Mouse (Mus musculus): ENCODE measurements around the gene Eid3.

Eid3 gene

DNA sequence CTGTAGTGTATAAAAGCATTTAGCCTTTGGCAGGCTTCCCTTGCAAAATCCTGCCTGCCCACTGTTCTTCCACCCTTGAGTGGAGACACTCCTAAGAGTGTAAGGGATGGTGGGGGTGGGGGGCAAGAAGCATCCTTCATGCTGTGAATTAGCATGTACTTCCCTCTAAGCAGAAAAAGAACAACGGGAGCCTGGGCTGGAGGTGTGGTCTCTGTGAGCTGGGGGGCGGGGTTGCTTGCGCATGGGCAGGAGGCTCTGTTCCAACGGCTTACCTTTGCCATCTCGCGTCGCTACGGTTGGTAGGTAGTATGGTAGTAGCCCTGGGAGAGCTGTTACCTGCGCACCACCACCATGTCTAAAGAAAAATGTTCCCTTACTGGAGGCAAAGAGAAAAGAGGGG, at the start of gene Eid3:
TSS of gene Eid3 (plus strand) at position 271 of the 400 bp plus-strand sequence.
- ChIA-PET POLR2A (interaction anchor here in 3 of 4 experiments (0.5 to 15.8 kb wide), 56 partner anchors 5 to 243 kb away, joined by 3 to 316 read pairs (median 5); partner anchors contain the start of genes 1190007I07Rik (in 1 of the 3), Nfyb (in 1 of the 3) and Tdg (in 1 of the 3)), CTCF (interaction anchor here (0.6 to 2.0 kb wide), 9 partner anchors 9 to 1091 kb away, joined by 3 to 14 read pairs (median 4); no protein-coding TSS in a partner anchor)

- CTCF ChIA-PET: interaction anchor here in 2 of 4 experiments (0.7 to 1.8 kb wide), 2 partner anchors 18 to 59 kb away, joined by 4 to 7 read pairs; no protein-coding TSS in a partner anchor
- POLR2A ChIA-PET: interaction anchor here in 3 of 4 experiments (0.6 to 43.7 kb wide), 14 partner anchors 11 to 84 kb away, joined by 3 to 1828 read pairs (median 7); partner anchors contain the start of gene Eid3 (in 1 of the 3)
Observed at GRCm38 (mm10) chr10:82817514-82817913, 48.9 kb upstream of the Eid3 start.

DNA sequence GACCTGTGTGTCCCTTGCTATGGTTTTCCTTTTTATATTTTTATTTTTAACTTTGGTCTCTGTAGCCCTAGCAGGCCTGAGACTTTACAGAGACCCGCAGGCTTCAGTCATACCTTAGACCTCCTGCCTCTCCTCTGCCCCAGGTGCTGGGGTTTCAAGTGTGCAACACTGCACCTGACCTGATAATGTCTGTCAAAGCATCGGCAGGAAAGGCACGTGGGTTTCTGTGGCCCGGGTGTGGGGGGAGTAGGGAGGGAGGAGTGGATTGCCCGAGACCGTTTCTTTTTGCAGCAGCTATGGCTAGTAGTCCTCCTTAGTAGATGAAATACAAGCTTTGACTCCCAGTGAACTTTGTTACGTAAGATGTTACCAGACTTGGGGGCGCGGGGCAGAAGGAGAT, 48.5 kb upstream of the Eid3 start:
- ChIA-PET CTCF (no interaction called here), POLR2A (interaction anchor here in 3 of 4 experiments (0.6 to 43.7 kb wide), 10 partner anchors 10 to 49 kb away, joined by 3 to 1828 read pairs (median 12); partner anchors contain the start of gene Eid3 (in 1 of the 3))

- ChIA-PET CTCF (interaction anchor here in 1 of 4 experiments (0.7 kb wide), 1 partner anchor 81 kb away, joined by 3 read pairs; no protein-coding TSS in a partner anchor), POLR2A (interaction anchor here in 3 of 4 experiments (0.8 to 43.7 kb wide), 13 partner anchors 10 to 85 kb away, joined by 3 to 1828 read pairs (median 8); partner anchors contain the start of gene Nfyb (in 1 of the 3))
Observed at GRCm38 (mm10) chr10:82818661-82819060, 47.8 kb upstream of the Eid3 start.

GRCm38 (mm10) chr10:82823108-82823778, 43.2 kb upstream of the Eid3 start:
- ChIA-PET POLR2A (interaction anchor here in 2 of 4 experiments (1.2 to 43.7 kb wide), 10 partner anchors 7 to 200 kb away, joined by 3 to 1828 read pairs (median 6); partner anchors contain the start of genes 1190007I07Rik (in 1 of the 2) and Eid3 (in 1 of the 2)), CTCF (interaction anchor here in 1 of 4 experiments (1.0 kb wide), 1 partner anchor 11 kb away, joined by 5 read pairs; no protein-coding TSS in a partner anchor)

- POLR2A ChIA-PET: interaction anchor here in 2 of 4 experiments (0.6 to 43.7 kb wide), 9 partner anchors 8 to 49 kb away, joined by 3 to 1828 read pairs (median 6); partner anchors contain the start of gene Eid3 (in 1 of the 2)
- CTCF ChIA-PET: interaction anchor here in 1 of 4 experiments (1.0 kb wide), 1 partner anchor 12 kb away, joined by 5 read pairs; no protein-coding TSS in a partner anchor
Observed at GRCm38 (mm10) chr10:82823779-82824177, 42.6 kb upstream of the Eid3 start.

- ChIA-PET CTCF (interaction anchor here in 1 of 4 experiments (1.0 kb wide), 1 partner anchor 13 kb away, joined by 5 read pairs; no protein-coding TSS in a partner anchor), POLR2A (interaction anchor here in 2 of 4 experiments (1.2 to 43.7 kb wide), 8 partner anchors 9 to 48 kb away, joined by 3 to 1828 read pairs (median 8); partner anchors contain the start of gene Eid3 (in 1 of the 2))
Observed at GRCm38 (mm10) chr10:82824541-82824940, 41.9 kb upstream of the Eid3 start.

DNA sequence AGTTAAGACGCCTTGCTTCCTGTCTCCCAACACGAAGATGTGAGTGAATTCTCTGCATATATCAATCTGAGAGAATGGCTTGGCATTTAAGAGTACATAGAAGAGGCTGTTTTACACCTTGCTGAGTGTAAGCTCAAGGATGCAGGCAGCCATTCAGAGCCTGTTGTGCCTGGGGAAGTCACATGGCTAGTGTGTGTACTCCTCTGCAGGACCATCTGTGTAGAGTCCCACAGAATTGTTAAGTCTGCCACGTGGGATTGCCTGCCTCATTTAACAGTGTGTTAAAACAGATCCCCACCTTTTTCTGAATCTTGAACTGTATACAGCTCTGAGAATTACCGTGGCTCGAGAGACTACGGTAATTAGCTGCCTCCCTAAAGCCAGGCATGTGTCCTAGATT, 39.9 kb upstream of the Eid3 start:
- POLR2A ChIA-PET: interaction anchor here in 2 of 4 experiments (0.9 to 43.7 kb wide), 14 partner anchors 11 to 211 kb away, joined by 3 to 1828 read pairs (median 6); partner anchors contain the start of genes Eid3 (in 1 of the 2) and Nfyb (in 1 of the 2)

GRCm38 (mm10) chr10:82833926-82834325, 32.5 kb upstream of the Eid3 start, which contains the start of gene Txnrd1:
Gene Txnrd1, plus strand, starts transcription at chr10:82833951.
- ChIA-PET POLR2A (interaction anchor here in 3 of 4 experiments (1.0 to 43.7 kb wide), 5 partner anchors 10 to 26 kb away, joined by 3 to 1828 read pairs (median 13); no protein-coding TSS in a partner anchor), CTCF (interaction anchor here in 1 of 4 experiments (0.6 kb wide), 1 partner anchor 42 kb away, joined by 3 read pairs; no protein-coding TSS in a partner anchor)

More for the DNA sequence above, 39.9 kb upstream of the Eid3 start:
- CTCF ChIA-PET: interaction anchor here in 2 of 4 experiments (1.7 kb wide), 2 partner anchors 15 kb away, joined by 3 to 4 read pairs; no protein-coding TSS in a partner anchor

DNA sequence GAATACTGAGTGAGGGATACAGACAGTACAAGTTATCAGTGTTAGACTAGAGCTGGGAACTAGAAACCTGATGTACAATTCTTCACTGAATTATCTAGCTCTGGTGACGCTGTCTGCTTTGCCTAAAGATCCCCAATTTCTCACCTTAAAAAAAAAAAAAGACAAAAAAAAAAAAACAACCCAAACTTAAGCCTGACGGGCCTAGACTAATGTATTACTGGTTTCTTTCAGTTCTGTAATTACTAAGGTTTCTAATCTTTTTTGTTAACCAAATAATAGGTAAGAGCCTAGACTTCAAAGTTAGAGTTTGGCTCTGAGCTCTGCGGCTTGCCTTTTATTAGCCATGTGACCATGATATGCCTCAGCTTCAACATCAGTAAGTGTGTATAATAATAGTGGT, 30.5 kb upstream of the Eid3 start:
- CTCF ChIA-PET: interaction anchor here in 1 of 4 experiments (1.5 kb wide), 1 partner anchor 24 kb away, joined by 3 read pairs; no protein-coding TSS in a partner anchor
- POLR2A ChIA-PET: interaction anchor here (0.6 to 43.7 kb wide), 13 partner anchors 8 to 1232 kb away, joined by 3 to 1828 read pairs (median 5); partner anchors contain the start of gene Eid3 (in 1 of the 4)

GRCm38 (mm10) chr10:82838390-82838789, 28.0 kb upstream of the Eid3 start:
- ChIA-PET POLR2A (interaction anchor here (0.9 to 43.7 kb wide), 21 partner anchors 9 to 74 kb away, joined by 3 to 1828 read pairs (median 5); partner anchors contain the start of genes Nfyb (in 2 of the 4) and Eid3 (in 1 of the 4)), CTCF (interaction anchor here in 2 of 4 experiments (0.7 to 1.3 kb wide), 4 partner anchors 21 to 28 kb away, joined by 3 read pairs; partner anchors contain the start of gene Eid3 (in 1 of the 2))

GRCm38 (mm10) chr10:82844090-82844489, 22.3 kb upstream of the Eid3 start:
- CTCF ChIA-PET: no interaction called here

DNA sequence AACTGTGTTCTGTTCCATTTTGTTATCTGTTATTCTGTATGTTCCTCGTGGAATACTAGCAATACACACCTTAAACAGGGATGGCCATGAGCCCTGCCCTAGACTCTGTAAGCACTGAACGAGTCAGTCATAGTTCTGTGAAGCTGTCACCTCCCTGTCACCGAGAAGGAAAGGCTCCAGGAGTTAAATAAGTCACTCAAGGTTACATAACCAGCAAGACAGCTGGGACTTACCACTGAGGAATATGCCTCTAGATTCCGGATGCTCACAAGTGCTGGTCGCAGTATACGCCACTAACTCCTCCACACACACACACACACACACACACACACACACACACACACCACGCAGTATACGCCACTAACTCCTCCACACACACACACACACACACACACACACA, 21.7 kb upstream of the Eid3 start:
- POLR2A ChIA-PET: interaction anchor here (0.6 to 43.7 kb wide), 15 partner anchors 8 to 182 kb away, joined by 3 to 1828 read pairs (median 4); partner anchors contain the start of genes Eid3 (in 2 of the 4), Txnrd1 (in 2 of the 4) and Nfyb (in 1 of the 4)
- CTCF ChIA-PET: no interaction called here

More at GRCm38 (mm10) chr10:82844090-82844489, 22.3 kb upstream of the Eid3 start:
- POLR2A ChIA-PET: interaction anchor here (0.8 to 43.7 kb wide), 15 partner anchors 9 to 80 kb away, joined by 3 to 1828 read pairs (median 4); partner anchors contain the start of genes Eid3 (in 2 of the 4), Nfyb (in 2 of the 4) and Txnrd1 (in 2 of the 4)

- CTCF ChIA-PET: no interaction called here
- POLR2A ChIA-PET: interaction anchor here in 3 of 4 experiments (0.6 to 43.7 kb wide), 5 partner anchors 5 to 349 kb away, joined by 3 to 1828 read pairs (median 301); partner anchors contain the start of gene Txnrd1 (in 1 of the 3)
Observed at GRCm38 (mm10) chr10:82847821-82848459, 18.5 kb upstream of the Eid3 start.

DNA sequence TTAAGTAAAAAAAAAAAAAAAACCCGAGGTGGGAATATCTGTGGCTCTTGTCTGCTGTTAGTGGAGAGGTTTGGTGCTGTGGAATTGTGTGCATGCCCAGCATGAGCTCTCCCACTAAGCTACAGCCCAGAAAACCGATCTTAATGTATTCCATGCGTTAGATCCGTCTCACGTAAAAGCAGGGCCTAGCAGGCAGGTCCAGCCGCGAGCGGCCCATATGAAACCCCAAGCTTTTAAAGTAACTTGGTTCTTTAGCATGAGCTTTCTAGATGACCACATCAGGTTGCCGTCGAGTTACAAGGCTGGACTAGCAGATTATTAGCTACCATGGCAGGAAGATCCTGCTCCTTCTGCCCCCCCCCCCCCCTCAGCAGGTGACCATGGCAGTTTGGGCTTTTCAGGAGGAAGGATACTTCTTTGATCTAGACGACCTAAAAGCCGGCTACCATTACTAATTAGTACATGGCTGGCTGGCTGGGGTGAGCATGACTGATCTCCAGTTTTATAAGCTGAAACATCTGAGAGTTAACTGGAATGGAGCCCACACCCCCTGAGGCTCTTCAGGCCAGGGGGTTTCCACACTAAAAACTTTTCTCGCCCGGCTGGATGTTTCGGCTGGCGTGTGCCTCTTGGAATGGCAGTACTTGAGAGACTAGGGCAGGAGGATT, 16.6 kb upstream of the Eid3 start:
- ChIA-PET CTCF (interaction anchor here in 3 of 4 experiments (0.6 to 1.2 kb wide), 8 partner anchors 14 to 1205 kb away, joined by 3 to 8 read pairs (median 4); no protein-coding TSS in a partner anchor), POLR2A (interaction anchor here (0.6 to 43.7 kb wide), 15 partner anchors 3 to 354 kb away, joined by 3 to 1828 read pairs (median 4); partner anchors contain the start of gene Txnrd1 (in 1 of the 4))

DNA sequence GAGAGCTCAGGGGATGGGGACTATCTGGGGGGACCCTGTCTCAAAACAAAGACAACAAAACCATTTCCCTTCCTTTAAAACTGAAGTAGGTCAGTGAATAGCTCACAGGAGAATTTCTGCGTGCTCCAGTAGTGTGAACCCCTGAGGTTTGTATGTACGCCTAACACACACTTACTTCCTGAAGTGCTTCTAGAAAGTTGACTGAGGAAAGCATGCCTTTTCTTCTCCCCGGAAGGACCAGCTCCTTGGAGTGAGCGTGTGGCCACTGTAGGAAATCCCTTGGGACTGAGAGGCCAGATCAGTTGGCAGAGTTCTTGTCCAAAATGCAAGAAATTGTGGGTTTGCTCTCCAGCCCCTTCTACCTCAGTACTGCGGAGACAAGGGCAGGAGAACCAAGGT, 16.1 kb upstream of the Eid3 start:
- ChIA-PET POLR2A (interaction anchor here (0.6 to 43.7 kb wide), 15 partner anchors 3 to 672 kb away, joined by 3 to 1828 read pairs (median 4); partner anchors contain the start of gene Txnrd1 (in 1 of the 4)), CTCF (interaction anchor here in 3 of 4 experiments (0.6 to 1.2 kb wide), 4 partner anchors 39 to 336 kb away, joined by 3 to 4 read pairs (median 4); no protein-coding TSS in a partner anchor)

All from embryonic stem cell, embryonic (primary cell).